Mouse (Mus musculus) gastrocnemius, postnatal 10 days (tissue): Measurements from ENCODE around the gene Arhgap15. TPM values are rescaled to one million over a fixed set of nuclear protein-coding genes. Genes with fewer than 3 reads are reported as not detected.
A peak's percentile ranks its signal among the peaks of the same experiment; 100 is the strongest.

Experiments used
- DNase-seq: peaks from one replicate; pipeline ENCODE4 v3.0.0; 2021; ENCODE audit warnings: mixed read lengths
- total RNA-seq, 2 experiments: library from RNA; stranded (reverse); gene quantifications; 2 replicates each; pipeline ENCODE4 v1.2.3; 2021

Arhgap15 gene
- total RNA-seq, 2 experiments from 2014 or later = 0.72 to 1.1 TPM

GRCm38 (mm10) chr2:43783759-43784735 is 35.4 kb downstream of the Arhgap15 start:
- no peak for DNase-seq

GRCm38 (mm10) chr2:43786101-43786500 is 37.5 kb downstream of the Arhgap15 start:
- no peak for DNase-seq

- peak; percentile 7 for DNase-seq
These were observed 38.5 kb downstream of the Arhgap15 start for GRCm38 (mm10) chr2:43787141-43787540.

DNA sequence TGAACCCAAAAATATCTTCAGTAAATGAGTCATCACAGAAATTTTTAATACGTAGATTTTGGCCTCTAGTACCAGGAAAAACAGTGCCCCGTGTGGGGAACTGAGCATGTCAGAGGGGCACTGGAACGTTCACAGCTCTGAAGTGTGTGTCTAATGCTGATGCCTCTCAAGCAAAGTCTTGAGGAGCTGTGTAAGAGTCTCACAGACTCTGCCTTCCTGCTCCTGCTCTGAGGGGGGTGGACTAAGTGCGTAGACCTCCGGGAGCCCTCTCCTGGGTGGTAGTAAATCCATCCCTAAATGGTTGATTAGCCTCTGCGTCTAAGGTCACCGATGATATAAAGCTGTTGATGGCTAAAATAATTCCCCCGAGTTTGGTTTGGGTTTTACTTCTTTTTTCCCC is 39.9 kb downstream of the Arhgap15 start:
- DNase-seq = no peak

GRCm38 (mm10) chr2:43790049-43790693 is 41.5 kb downstream of the Arhgap15 start:
- no peak for DNase-seq

DNA sequence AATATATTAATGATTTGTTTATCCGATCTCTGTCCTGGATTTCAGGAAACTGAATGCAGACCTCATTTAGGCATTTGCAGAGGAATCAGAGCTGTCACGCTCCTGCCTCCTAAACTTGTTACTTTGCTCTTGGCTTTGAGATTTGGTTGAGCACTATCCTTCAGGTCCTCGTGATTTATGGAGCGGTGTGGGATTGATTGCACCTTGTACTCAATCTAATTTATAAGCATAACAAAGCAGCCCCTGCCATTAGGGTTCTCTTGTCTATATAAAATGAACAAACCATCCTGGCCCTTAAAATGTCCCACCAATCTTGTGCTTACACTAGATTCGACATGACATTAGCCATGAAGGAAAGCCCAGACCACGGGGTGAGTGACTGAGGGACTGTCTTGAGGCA is 43.0 kb downstream of the Arhgap15 start:
- no peak for DNase-seq

DNA sequence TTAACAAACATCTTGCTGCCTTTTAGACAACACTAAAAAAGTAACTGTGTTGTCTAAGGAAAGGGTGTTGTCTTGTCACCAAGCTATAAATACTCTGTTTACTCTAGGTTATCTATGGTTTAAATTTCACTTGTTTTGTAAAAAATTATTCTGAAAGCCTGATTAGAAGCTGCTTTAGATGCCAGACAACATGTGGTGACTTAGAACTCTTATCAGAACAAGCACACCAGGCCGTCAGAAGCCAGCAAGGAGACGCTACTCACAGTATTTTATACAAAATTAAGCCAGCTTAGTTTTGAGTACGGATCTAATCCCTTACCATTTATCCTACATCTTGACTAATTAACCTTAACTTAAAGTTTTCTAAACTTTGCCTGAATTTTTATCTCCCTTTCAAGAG is 44.5 kb downstream of the Arhgap15 start:
- no peak for DNase-seq

DNA sequence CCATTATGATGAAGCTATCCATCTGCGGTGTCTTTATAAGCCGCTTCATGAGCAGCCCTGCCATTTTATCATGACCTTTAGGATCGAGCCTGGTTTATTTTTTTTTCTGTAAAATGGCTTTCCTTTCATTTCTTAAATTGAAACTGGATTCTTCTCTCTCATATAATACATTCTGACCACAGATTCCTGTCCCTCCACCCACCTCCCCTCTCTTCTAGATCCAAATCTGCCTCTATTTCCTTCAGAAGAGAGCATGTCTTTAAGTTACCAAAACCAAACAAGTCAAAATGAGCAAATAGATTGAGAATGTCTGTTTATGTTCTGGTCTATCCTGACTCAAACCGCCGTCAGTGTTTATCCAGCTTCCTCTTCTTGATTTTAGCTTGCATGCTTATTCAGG is 46.1 kb downstream of the Arhgap15 start:
- DNase-seq = no peak

DNA sequence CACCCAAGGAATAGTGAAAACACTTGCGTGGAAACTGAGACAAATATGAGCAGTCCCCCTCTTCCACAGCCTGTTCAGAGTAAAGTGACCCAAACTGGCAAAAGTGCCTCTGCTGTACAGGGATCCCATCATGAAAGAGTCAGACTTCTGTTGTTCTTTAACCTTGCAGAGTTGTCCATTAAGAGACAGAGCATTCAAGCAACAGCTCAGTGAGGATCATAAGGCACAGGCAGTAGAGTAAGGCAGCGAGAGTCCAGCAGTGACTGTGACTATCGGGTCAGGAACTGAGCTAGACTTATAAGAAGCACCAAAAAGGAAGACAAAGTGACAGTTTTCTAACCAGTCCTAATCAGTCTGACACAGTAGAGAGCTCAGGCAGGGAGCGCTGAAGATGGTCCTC is 47.8 kb downstream of the Arhgap15 start:
- no peak for DNase-seq

- peak; percentile 53 for DNase-seq
These were observed 57.5 kb downstream of the Arhgap15 start for GRCm38 (mm10) chr2:43805960-43806744.

DNA sequence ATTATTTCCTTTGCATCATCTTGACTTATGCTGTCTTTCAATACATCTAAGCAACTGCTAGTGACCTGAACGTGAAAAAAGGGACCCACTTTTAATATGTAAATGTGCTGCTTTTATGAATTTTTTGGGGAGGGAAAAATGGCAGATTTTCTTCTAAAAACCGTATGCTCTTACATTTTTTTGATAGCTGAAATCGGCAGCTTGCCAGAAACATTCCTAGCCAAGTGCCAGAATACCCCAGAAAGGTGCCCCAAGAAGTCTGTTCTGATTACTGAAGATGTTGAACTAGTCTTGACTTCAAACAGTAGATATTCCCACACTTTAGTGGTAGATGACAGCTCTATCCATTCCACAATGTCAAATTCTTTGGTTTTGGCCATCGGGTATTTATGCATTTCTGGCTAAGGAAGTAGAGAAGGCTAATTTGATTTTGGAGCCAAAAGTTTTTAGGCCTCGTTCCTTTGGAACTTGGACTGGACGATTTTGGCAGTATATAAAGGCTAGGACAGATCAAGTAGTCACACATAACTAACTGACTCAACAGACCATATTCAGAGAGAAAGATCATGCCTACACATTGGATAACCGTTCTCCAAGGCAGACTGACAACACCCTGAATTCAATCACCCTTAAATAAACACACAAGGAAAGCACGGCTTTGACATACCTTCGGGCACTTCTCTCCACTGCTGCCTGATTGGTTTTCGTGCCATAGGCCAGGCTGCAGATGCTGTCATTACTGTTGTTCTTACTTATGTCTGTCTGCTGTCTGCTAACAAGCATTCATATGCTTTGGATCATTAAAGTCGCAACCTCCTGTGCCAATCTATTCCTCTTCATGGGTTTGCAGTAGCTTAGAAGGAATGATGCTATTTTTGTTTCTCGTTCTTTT is 67.5 kb downstream of the Arhgap15 start:
- no peak for DNase-seq

- peak; percentile 50 for DNase-seq
These were observed 68.4 kb downstream of the Arhgap15 start for GRCm38 (mm10) chr2:43816788-43817581.

DNA sequence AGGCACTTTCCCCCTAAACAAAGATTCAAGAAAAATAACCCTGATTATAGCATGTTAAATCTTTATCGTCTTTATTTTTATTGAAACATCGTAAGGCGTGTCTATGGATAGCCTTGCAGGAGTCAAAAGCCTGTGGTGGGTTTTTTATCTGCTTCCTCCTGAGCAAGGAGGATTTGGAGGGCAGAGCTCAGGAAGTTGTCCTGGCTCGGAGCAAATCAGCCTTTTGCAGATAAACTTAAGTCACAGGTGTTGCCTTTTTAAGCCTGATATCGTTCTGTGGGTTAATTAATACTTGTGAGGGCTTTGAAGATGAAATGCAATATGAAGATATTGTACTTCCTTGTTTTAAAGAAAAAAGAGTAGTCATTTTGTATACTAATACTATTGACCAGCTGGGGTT is 87.3 kb downstream of the Arhgap15 start:
- no peak for DNase-seq

- peak; percentile 5 for DNase-seq
These were observed 93.0 kb downstream of the Arhgap15 start for GRCm38 (mm10) chr2:43841644-43842043.

DNA sequence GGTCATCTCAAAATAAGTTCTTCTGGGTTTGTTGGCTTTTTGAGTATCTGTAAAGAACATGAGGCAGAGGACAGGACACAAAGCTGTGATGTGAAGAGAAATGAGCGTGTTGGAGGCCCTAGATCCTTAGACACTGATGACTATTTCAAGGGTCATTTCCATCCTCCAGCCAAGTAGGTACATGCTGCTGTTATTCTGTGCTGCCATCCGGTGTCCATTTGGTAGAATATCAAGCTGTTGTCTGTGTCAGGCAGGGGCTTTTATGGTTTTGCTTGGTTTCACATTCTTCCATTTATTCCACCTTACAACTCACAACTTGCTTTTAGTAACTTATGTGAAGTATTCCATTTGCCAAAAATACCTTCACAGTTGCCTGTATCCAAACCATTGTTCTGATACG is 102.6 kb downstream of the Arhgap15 start:
- no peak for DNase-seq

- no peak for DNase-seq
These were observed 114.1 kb downstream of the Arhgap15 start for GRCm38 (mm10) chr2:43862709-43863108.

DNA sequence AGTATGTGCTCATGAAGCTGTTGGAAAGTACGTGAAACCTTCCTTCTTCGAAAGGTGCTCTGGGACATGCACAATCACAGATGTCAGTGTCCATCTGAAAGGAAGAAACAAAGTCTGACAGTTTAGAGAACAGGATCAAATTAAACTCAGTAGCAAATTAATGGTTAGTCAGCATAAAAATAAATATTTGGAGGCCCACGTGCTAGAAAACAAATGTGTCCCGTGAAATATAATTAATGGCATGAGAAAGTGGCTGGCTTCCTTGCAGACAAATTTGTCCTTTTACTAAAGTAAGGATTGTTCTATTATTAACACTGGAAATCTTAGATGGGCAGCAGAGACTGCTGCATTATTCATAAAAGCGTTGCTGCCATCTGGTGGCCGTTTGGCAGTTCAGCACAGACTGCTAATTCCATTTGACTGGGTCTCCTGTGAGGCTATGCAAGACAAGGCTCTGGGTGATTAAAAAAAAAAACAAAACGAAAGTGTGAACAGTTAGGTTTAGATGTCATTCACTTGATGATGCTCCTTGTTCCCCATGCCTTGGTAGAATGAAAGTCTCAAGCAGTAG is 153.9 kb downstream of the Arhgap15 start:
- peak; percentile 81 for DNase-seq

DNA sequence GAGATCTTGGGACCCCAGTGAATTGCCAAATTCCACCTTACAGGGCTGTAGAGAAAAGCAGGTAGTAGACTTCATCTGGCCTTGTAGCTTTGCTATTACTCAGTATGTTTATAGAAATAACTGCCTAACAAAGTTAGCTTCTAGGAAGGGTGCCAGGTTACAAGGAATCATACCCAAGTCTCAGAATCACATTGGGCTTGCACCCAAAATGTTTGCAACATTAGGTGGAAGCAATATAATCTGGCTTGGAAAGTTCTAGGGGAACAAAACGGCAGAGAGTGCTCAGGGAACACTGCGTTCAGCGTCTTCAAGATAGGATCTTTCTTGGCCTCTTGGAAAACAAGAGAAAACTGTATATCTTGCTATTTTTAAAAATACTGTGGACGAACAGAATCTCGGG is 158.9 kb downstream of the Arhgap15 start:
- no peak for DNase-seq

DNA sequence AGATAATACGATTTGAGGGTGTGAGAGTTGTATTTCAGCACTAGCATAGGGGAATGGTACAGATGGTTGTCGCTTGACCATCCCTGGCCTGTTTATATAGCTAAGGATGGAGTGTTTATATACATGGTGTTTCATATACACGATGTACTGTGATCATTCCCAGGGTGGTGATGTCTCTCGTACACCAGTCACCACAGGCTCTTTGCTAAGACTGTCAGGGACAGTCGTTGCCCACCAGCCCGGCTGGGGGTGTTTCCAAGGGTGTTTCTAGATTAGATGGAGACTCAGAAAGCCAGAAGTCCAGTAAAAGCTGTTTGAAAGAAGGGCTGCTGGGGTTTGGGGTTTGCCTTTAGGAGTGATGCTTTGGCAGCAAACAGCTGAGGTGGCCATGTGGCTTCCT is 165.5 kb downstream of the Arhgap15 start:
- DNase-seq = no peak

GRCm38 (mm10) chr2:43923863-43924340 is 175.3 kb downstream of the Arhgap15 start:
- no peak for DNase-seq
